Mouse (Mus musculus): Measurements from ENCODE around the gene Pde6h.

DNA sequence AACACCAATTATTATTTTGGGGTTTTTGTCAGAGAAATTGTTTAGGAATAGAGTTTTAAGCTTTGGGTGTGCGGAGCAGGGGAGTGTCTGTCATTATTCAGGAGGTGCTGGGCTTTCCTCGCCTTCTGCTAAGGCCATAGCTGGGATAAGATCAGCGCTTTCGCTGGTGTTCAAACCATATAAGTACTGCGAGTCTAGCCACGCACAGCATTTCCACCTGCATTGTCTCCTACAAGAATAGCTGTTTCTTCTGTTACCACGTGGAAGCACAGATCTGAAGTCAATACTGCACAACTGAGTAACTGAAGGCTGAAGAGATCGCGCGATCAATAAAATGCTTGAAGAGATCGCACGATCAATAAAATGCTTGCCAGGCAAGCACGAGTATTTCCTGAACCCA lies 7.6 kb downstream of the Pde6h start:
- TF ChIP-seq CTCF (IDR thresholded peaks at IDR 0.05; ENCODE audit: control insufficient read depth, insufficient read depth, insufficient replicate concordance, low read depth, low read length) (no peak), POLR2A (IDR thresholded peaks at IDR 0.05; ENCODE audit: control insufficient read depth, low read depth, low read length) (no peak)

Measured in testis, adult 2 months (tissue).